Mouse (Mus musculus) liver, embryonic 14 days (tissue): ENCODE measurements around the gene Plcb3. TPM values are rescaled to one million over a fixed set of nuclear protein-coding genes. Genes with fewer than 3 reads are reported as not detected.

Experiments
- polyA plus RNA-seq: library from polyadenylated mRNA; depleted of rRNA; stranded (reverse); fragments of >200 nt; gene quantifications from 2 replicates; pipeline ENCODE4 v1.2.3, GENCODE M21; 2012; rRNA removed

The Plcb3 gene
- polyA plus RNA-seq, 1 experiment, result 7.1 TPM

Other genes with a start within 250 kb of the Plcb3 start
- gene Rps6ka4, start 135.8 kb downstream of the Plcb3 start, polyA plus RNA-seq, result 3.1 and 3.2 TPM in 2 replicates
- 1.9 and 3.2 TPM in 2 replicates for gene Ccdc88b, start 118.3 kb downstream of the Plcb3 start, polyA plus RNA-seq
- gene Trmt112, start 66.8 kb downstream of the Plcb3 start, polyA plus RNA-seq, result 65.8 and 73.0 TPM in 2 replicates
- gene Prdx5, start 66.4 kb downstream of the Plcb3 start, polyA plus RNA-seq, result 60.2 and 66.5 TPM in 2 replicates
- gene Esrra, start 54.7 kb downstream of the Plcb3 start, polyA plus RNA-seq, result 5.8 and 6.3 TPM in 2 replicates
- gene Catsperz, start 51.1 kb downstream of the Plcb3 start, polyA plus RNA-seq, result 0.17 and 0.29 TPM in 2 replicates
- 0.02 TPM in 1 of 2 replicates, not detected in the other for gene Kcnk4, start 42.0 kb downstream of the Plcb3 start, polyA plus RNA-seq
- 22.4 and 24.1 TPM in 2 replicates for gene Bad, start 34.6 kb downstream of the Plcb3 start, polyA plus RNA-seq
- gene Gpr137, start 34.0 kb downstream of the Plcb3 start, polyA plus RNA-seq, result 5.3 and 5.7 TPM in 2 replicates
- 68.9 and 77.1 TPM in 2 replicates for gene Ppp1r14b, start 1.5 kb downstream of the Plcb3 start, polyA plus RNA-seq
- 52.6 and 54.0 TPM in 2 replicates for gene Fkbp2, start 4.0 kb upstream of the Plcb3 start, polyA plus RNA-seq
- gene Vegfb, start 11.2 kb upstream of the Plcb3 start, polyA plus RNA-seq, result 5.9 and 8.0 TPM in 2 replicates
- 7.8 and 8.6 TPM in 2 replicates for gene Dnajc4, start 16.1 kb upstream of the Plcb3 start, polyA plus RNA-seq
- 5.8 and 6.5 TPM in 2 replicates for gene Nudt22, start 19.6 kb upstream of the Plcb3 start, polyA plus RNA-seq
- gene Trpt1, start 19.7 kb upstream of the Plcb3 start, polyA plus RNA-seq, result 1.7 and 1.9 TPM in 2 replicates
- gene Fermt3, start 43.0 kb upstream of the Plcb3 start, polyA plus RNA-seq, result 51.7 and 61.6 TPM in 2 replicates
- 90.9 and 96.6 TPM in 2 replicates for gene Stip1, start 63.5 kb upstream of the Plcb3 start, polyA plus RNA-seq
- gene Macrod1, start 80.3 kb upstream of the Plcb3 start, polyA plus RNA-seq, result 3.9 and 4.1 TPM in 2 replicates
- gene Flrt1, start 129.3 kb upstream of the Plcb3 start, polyA plus RNA-seq, result 0.01 and 0.03 TPM in 2 replicates
- 29.6 and 35.9 TPM in 2 replicates for gene Otub1, start 229.8 kb upstream of the Plcb3 start, polyA plus RNA-seq
- gene Cox8a, start 241.1 kb upstream of the Plcb3 start, polyA plus RNA-seq, result 256 and 259 TPM in 2 replicates